Mouse (Mus musculus) intestine, postnatal 0 days (tissue): ENCODE results near the gene Drp2. TPM values are rescaled to one million over a fixed set of nuclear protein-coding genes. Genes with fewer than 3 reads are reported as not detected.

Source experiments
- ATAC-seq: fragments of 200-750 bp; cut with Nextera tagmentation; 2 replicates; pipeline ENCODE4 v1.8.0; 2017; ENCODE audit warnings: mild to moderate bottlenecking, moderate TSS enrichment, moderate library complexity
- H3K27ac ChIP-seq: fragments of 300-500 bp; sonication (generic); 2 replicates; pipeline ENCODE4 v1.5.1; 2014; ENCODE audit warnings: mild to moderate bottlenecking, low read depth, low read length, moderate library complexity
- H3K27me3 ChIP-seq: fragments of 300-500 bp; sonication (generic); replicated peaks from 2 replicates; pipeline ENCODE4 v1.6.1; 2014; ENCODE audit warnings: low read length, mixed read lengths; ENCODE audit not compliant: control insufficient read depth, insufficient read depth
- H3K36me3 ChIP-seq: fragments of 300-500 bp; sonication (generic); 2 replicates; pipeline ENCODE4 v1.6.1; 2014; ENCODE audit warnings: mild to moderate bottlenecking, moderate library complexity; ENCODE audit not compliant: control insufficient read depth, insufficient read depth
- H3K4me1 ChIP-seq: fragments of 300-500 bp; sonication (generic); replicated peaks from 2 replicates; pipeline ENCODE4 v1.6.1; 2014; ENCODE audit warnings: antibody characterized with exemption, low read length, mixed read lengths; ENCODE audit not compliant: control insufficient read depth, insufficient read depth
- H3K4me2 ChIP-seq: fragments of 300-500 bp; sonication (generic); replicated peaks from 2 replicates; pipeline ENCODE4 v1.6.1; 2014; ENCODE audit warnings: low read depth, mild to moderate bottlenecking, moderate library complexity
- H3K4me3 ChIP-seq: fragments of 300-500 bp; sonication (generic); 2 replicates; pipeline ENCODE4 v1.5.1; 2014; ENCODE audit warnings: low read depth, low read length
- H3K9ac ChIP-seq: fragments of 300-500 bp; sonication (generic); 2 replicates; pipeline ENCODE4 v1.6.1; 2014; ENCODE audit warnings: mild to moderate bottlenecking, low read depth, low read length
- H3K9me3 ChIP-seq: fragments of 300-500 bp; sonication (generic); 2 replicates; pipeline ENCODE4 v1.6.1; 2016; ENCODE audit warnings: mixed run types; ENCODE audit not compliant: control insufficient read depth
- CTCF ChIP-seq: sonication (generic); IDR thresholded peaks from 2 replicates; pipeline ENCODE4 v1.5.1; 2016; ENCODE audit warnings: low read depth, mild to moderate bottlenecking, control low read depth, antibody characterized with exemption, moderate library complexity
- WGBS: fragments of 180-500 bp; shearing (Covaris S2); extraction: QIAGEN DNeasy Blood & Tissue Kit; methylation state at CpG from one replicate; pipeline ENCODE4 v1.1.7; 2014; 5-methylcytosine and 5-hydroxymethylcytosine counted together
- polyA plus RNA-seq: library from polyadenylated mRNA; unstranded; fragments of >200 nt; fragmentation: Nextera tagmentation; extraction: Ambion mirVana; gene quantifications from 2 replicates; pipeline ENCODE4 v1.2.1, GENCODE M21; 2015

The Drp2 gene
- polyA plus RNA-seq: 0.16 and 0.34 TPM in 2 replicates

GRCm38 (mm10) chrX:134403863-134404583, at the start of gene Drp2:
Gene Drp2 (plus strand): TSS chrX:134404551.
- Histone ChIP-seq H3K27me3 (no peaks in the 10 kb centered on the region), H3K4me2 (peak within 1 kb of the TSS; percentile 60), H3K27ac (no peak within 1 kb of the TSS), H3K4me3 (peak within 1 kb of the TSS; percentile 32), H3K9me3 (no peaks in the 10 kb centered on the region), H3K9ac (no peak within 1 kb of the TSS), H3K36me3 (no peaks in the 10 kb centered on the region), H3K4me1 (no peaks in the 10 kb centered on the region)
- no peak for TF ChIP-seq CTCF
- WGBS: 36% methylated on average over 15 of the region's 15 CpGs
- no peak for ATAC-seq

- 44% methylated on average over 4 of the region's 4 CpGs for WGBS
- Histone ChIP-seq H3K4me2 (no peak overlapping the region), H3K9ac (no peak overlapping the region), H3K9me3 (no peaks in the 10 kb centered on the region), H3K27ac (no peak overlapping the region), H3K4me1 (no peaks in the 10 kb centered on the region), H3K36me3 (no peaks in the 10 kb centered on the region), H3K27me3 (no peaks in the 10 kb centered on the region), H3K4me3 (no peak overlapping the region)
- no peak for ATAC-seq
- no peak for TF ChIP-seq CTCF
Observed at GRCm38 (mm10) chrX:134359336-134359735, 45.0 kb upstream of the Drp2 start.

GRCm38 (mm10) chrX:134362156-134362555, 42.2 kb upstream of the Drp2 start:
- no peaks in the 10 kb centered on the region for H3K9me3 ChIP-seq
- H3K9ac ChIP-seq: no peak overlapping the region
- H3K36me3 ChIP-seq: no peaks in the 10 kb centered on the region
- no peak overlapping the region for H3K4me3 ChIP-seq
- no peaks in the 10 kb centered on the region for H3K27me3 ChIP-seq
- H3K4me2 ChIP-seq: no peak overlapping the region
- TF ChIP-seq CTCF: no peak
- H3K4me1 ChIP-seq: no peaks in the 10 kb centered on the region
- no peak overlapping the region for H3K27ac ChIP-seq
- 87% methylated on average over 4 of the region's 4 CpGs for WGBS
- no peak for ATAC-seq

GRCm38 (mm10) chrX:134365421-134365820, 38.9 kb upstream of the Drp2 start:
- Histone ChIP-seq H3K4me2 (no peak overlapping the region), H3K9me3 (no peaks in the 10 kb centered on the region), H3K4me1 (no peaks in the 10 kb centered on the region), H3K9ac (no peak overlapping the region), H3K4me3 (no peak overlapping the region), H3K27me3 (no peaks in the 10 kb centered on the region), H3K36me3 (no peaks in the 10 kb centered on the region), H3K27ac (no peak overlapping the region)
- ATAC-seq: no peak
- TF ChIP-seq CTCF: no peak
- WGBS: 50% methylated on average over 1 of the region's 1 CpGs

GRCm38 (mm10) chrX:134366547-134366946, 37.8 kb upstream of the Drp2 start:
- no peaks in the 10 kb centered on the region for H3K4me1 ChIP-seq
- H3K36me3 ChIP-seq: no peaks in the 10 kb centered on the region
- no peak overlapping the region for H3K9ac ChIP-seq
- no peak overlapping the region for H3K4me2 ChIP-seq
- no peak for ATAC-seq
- H3K27me3 ChIP-seq: no peaks in the 10 kb centered on the region
- H3K4me3 ChIP-seq: no peak overlapping the region
- H3K27ac ChIP-seq: no peak overlapping the region
- 78% methylated on average over 3 of the region's 3 CpGs for WGBS
- no peaks in the 10 kb centered on the region for H3K9me3 ChIP-seq
- no peak for TF ChIP-seq CTCF

GRCm38 (mm10) chrX:134371279-134371678, 33.1 kb upstream of the Drp2 start:
- Histone ChIP-seq H3K4me2 (no peak overlapping the region), H3K9me3 (no peaks in the 10 kb centered on the region), H3K27ac (no peak overlapping the region), H3K4me1 (no peaks in the 10 kb centered on the region), H3K27me3 (no peaks in the 10 kb centered on the region), H3K36me3 (no peaks in the 10 kb centered on the region), H3K4me3 (no peak overlapping the region), H3K9ac (no peak overlapping the region)
- ATAC-seq: no peak
- WGBS: 21% methylated on average over 2 of the region's 2 CpGs
- TF ChIP-seq CTCF: peak; percentile 58
